Mouse (Mus musculus): ENCODE data around the gene Tgfbr3.
"Not testable (repeated sequence)": the region's sequence is repeated elsewhere in the genome, so short reads cannot be mapped to it uniquely, and the experiment has no call there.

Tgfbr3 gene

GRCm38 (mm10) chr5:107243445-107243844 is 46.0 kb downstream of the Tgfbr3 start:
- DNase-seq (ENCODE audit: low spot score in 2 of 2) = no peak

- no peak for DNase-seq (ENCODE audit: low spot score in 2 of 2)
These were observed 46.4 kb downstream of the Tgfbr3 start for GRCm38 (mm10) chr5:107242993-107243392.

GRCm38 (mm10) chr5:107240276-107240675 is 49.2 kb downstream of the Tgfbr3 start:
- DNase-seq (ENCODE audit: low spot score in 2 of 2) = no peak

- no peak for DNase-seq (ENCODE audit: low spot score in 2 of 2)
These were observed 51.4 kb downstream of the Tgfbr3 start for GRCm38 (mm10) chr5:107237971-107238426.

GRCm38 (mm10) chr5:107236975-107237374 is 52.5 kb downstream of the Tgfbr3 start:
- no peak for DNase-seq (ENCODE audit: low spot score in 2 of 2)

- no peak for DNase-seq (ENCODE audit: low spot score in 2 of 2)
These were observed 53.4 kb downstream of the Tgfbr3 start for GRCm38 (mm10) chr5:107236039-107236438.

GRCm38 (mm10) chr5:107233366-107234354 is 55.8 kb downstream of the Tgfbr3 start:
- no peak for DNase-seq (ENCODE audit: low spot score in 2 of 2)

- no peak for DNase-seq (ENCODE audit: low spot score in 2 of 2)
These were observed 59.2 kb downstream of the Tgfbr3 start for GRCm38 (mm10) chr5:107230189-107230588.

GRCm38 (mm10) chr5:107229037-107229436 is 60.4 kb downstream of the Tgfbr3 start:
- no peak for DNase-seq (ENCODE audit: low spot score in 2 of 2)

GRCm38 (mm10) chr5:107227580-107227979 is 61.8 kb downstream of the Tgfbr3 start:
- no peak for DNase-seq (ENCODE audit: low spot score in 2 of 2)

GRCm38 (mm10) chr5:107224820-107225417 is 64.5 kb downstream of the Tgfbr3 start:
- DNase-seq (ENCODE audit: low spot score in 2 of 2) = no peak

GRCm38 (mm10) chr5:107224151-107224550 is 65.3 kb downstream of the Tgfbr3 start:
- DNase-seq (ENCODE audit: low spot score in 2 of 2) = no peak

- not testable (repeated sequence) for DNase-seq (ENCODE audit: low spot score in 2 of 2)
These were observed 65.9 kb downstream of the Tgfbr3 start for GRCm38 (mm10) chr5:107223483-107223882.

- DNase-seq (ENCODE audit: low spot score in 2 of 2) = no peak
These were observed 66.4 kb downstream of the Tgfbr3 start for GRCm38 (mm10) chr5:107223029-107223428.

GRCm38 (mm10) chr5:107222670-107223005 is 66.8 kb downstream of the Tgfbr3 start:
- DNase-seq (ENCODE audit: low spot score in 2 of 2) = no peak

GRCm38 (mm10) chr5:107221892-107222669 is 67.3 kb downstream of the Tgfbr3 start:
- no peak for DNase-seq (ENCODE audit: low spot score in 2 of 2)

GRCm38 (mm10) chr5:107220936-107221335 is 68.5 kb downstream of the Tgfbr3 start:
- no peak for DNase-seq (ENCODE audit: low spot score in 2 of 2)

- no peak for DNase-seq (ENCODE audit: low spot score in 2 of 2)
These were observed 69.5 kb downstream of the Tgfbr3 start for GRCm38 (mm10) chr5:107219883-107220282.

- DNase-seq (ENCODE audit: low spot score in 2 of 2) = no peak
These were observed 70.1 kb downstream of the Tgfbr3 start for GRCm38 (mm10) chr5:107219318-107219717.

GRCm38 (mm10) chr5:107218594-107218993 is 70.8 kb downstream of the Tgfbr3 start:
- DNase-seq (ENCODE audit: low spot score in 2 of 2) = no peak

GRCm38 (mm10) chr5:107217139-107217538 is 72.3 kb downstream of the Tgfbr3 start:
- DNase-seq (ENCODE audit: low spot score in 2 of 2) = no peak

Data from frontal cortex, postnatal 36 days (tissue).